Mouse (Mus musculus): ENCODE data around the gene Rrbp1. TPM values are rescaled to one million over a fixed set of nuclear protein-coding genes. Genes with fewer than 3 reads are reported as not detected.

Gene Rrbp1
- 10 to 100 TPM; 59.0 to 60.4 TPM for total RNA-seq (2021)

GRCm38 (mm10) chr2:144011080-144011551 lies at the start of gene Rrbp1:
Gene Rrbp1, minus strand, starts transcription at chr2:144011263.
- DNase-seq = peak; percentile 98 to 99

GRCm38 (mm10) chr2:144057735-144058134 lies 46.7 kb upstream of the Rrbp1 start:
- no peak for DNase-seq

DNA sequence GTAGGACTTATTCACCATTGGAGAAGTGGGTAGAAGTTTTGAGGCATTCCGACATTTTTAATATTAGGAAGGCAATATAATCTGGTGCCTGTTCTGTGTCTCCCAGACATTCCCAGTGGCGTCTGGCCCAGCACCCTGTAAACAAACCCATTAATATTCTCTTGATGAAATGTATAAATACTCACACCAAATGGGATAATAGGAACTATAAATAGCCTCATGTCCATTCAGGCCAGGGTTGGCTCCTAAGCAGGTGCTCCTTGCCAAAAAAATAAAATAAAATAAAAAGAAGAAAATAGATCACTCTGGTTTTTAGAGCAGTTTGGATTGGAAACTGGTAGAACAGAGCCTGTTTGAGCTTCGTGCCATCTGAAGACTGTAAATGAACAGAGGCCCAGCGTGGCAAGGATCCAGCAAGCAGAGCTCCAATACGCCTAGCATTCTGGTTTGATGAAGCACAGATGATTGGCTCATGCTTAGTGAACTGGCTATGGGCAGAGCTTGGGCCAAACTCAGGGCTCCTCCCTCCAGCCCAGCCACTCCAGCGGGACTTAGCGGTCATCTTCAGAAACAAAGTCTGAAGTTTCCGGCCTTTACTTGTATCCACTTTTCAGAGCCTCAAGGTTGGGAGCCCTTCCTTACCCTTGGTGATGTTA lies 41.5 kb upstream of the Rrbp1 start:
- DNase-seq = peak; percentile 76 to 77

DNA sequence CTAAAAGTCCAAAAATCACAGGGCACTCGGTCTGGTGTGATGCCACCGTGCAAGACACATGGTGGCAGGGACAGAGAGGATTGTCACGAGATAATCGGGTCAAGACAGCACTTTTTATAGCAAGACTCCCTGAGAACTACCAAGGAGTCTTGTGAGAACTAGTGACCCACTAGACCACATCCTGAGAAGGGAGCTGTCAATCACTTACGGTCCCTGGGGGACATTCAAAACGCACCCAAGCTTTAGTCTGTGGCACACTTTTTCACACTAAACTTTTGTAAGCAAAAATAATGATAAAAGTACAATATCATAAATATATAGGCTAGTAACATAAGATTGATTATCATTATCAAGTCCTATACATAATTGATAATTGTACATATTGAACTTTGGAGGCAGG lies 39.8 kb upstream of the Rrbp1 start:
- DNase-seq = no peak

GRCm38 (mm10) chr2:144050146-144050680 lies 39.1 kb upstream of the Rrbp1 start:
- no peak for DNase-seq

DNA sequence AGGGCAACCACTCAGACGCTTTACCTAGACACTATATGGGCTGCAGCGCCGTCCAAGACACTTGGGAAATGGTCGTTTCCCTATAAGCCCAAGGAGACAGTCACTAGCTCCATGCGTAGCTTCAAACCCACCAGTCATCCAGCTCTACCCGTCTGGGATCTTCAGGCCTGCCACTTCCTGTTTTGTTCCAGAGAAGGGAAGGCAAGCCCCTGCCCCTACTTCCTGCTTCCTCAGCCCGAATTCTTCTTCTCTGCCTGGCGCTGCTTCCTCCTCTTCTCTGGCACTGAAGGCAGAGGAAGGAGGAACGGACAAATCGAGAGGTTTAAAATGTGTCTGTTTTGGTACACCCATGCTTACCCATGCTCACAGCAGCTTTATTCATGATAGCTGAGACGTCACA lies 35.9 kb upstream of the Rrbp1 start:
- DNase-seq = no peak

- no peak for DNase-seq
Observed at GRCm38 (mm10) chr2:144045756-144046560, 34.9 kb upstream of the Rrbp1 start.

DNA sequence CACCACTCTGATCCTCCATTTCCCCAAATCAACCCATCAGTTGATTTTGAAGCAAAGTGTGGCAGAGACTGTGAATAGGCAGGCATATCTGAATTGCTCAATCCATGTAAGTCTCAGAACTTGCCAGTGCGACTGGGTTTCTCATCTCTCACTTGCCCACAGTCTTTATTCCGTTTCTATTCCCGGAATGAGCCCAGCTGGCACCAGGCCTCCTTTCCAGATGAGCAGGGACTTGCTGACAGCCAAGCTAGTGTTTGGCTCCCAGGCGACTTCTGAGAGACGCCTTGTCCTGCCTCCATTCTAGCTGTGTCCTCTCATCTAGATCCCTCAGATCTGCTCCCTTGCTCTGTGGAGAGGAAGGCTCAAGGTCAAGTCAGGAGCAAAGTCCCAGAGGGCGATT lies 33.7 kb upstream of the Rrbp1 start:
- peak; percentile 64 to 67 for DNase-seq

GRCm38 (mm10) chr2:144032664-144033063 lies 21.6 kb upstream of the Rrbp1 start, which contains the start of gene Banf2:
Gene Banf2, plus strand, starts transcription at chr2:144033059.
- DNase-seq = no peak

DNA sequence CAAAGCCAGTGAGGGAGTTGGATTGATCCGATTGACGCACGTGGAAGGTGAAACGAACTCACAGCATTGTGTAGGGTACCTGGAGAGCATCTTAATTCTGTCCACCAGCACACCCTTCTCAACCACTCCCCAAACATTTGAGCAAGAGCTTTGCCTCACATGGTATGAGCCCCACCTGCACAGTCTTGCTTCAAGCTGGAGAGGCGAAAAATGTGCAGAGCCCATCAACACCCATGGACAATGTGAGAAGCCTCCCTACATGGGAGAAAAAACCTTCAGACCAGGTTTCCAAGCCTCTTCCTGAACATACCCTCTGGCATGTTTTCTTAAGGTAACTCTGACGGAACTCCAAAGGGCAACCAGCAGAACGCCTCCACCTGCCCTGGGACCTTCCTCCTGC lies 19.7 kb upstream of the Rrbp1 start:
- DNase-seq = no peak

GRCm38 (mm10) chr2:144026456-144026855 lies 15.4 kb upstream of the Rrbp1 start:
- no peak for DNase-seq

DNA sequence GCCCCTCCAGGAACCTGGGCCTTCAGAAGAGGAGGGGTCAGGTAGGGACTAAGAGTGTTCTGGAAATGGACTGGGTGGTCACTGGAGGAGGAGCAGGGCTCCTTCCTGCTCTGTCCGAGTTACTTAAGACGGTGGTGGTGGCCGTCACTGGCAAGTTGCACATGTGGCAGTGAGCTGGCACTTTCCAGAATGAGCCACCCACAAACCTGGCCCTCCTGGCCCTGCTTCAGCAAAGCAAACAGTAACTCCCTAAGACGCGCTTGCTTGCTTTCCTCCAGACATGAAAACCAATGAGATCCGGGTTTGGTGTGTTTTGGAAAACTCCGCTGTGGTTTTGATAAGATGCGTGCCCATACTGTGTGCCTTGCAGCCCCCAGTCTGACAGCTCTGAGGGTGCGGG lies 14.3 kb upstream of the Rrbp1 start:
- no peak for DNase-seq

GRCm38 (mm10) chr2:144022441-144022840 lies 11.4 kb upstream of the Rrbp1 start:
- DNase-seq = no peak

DNA sequence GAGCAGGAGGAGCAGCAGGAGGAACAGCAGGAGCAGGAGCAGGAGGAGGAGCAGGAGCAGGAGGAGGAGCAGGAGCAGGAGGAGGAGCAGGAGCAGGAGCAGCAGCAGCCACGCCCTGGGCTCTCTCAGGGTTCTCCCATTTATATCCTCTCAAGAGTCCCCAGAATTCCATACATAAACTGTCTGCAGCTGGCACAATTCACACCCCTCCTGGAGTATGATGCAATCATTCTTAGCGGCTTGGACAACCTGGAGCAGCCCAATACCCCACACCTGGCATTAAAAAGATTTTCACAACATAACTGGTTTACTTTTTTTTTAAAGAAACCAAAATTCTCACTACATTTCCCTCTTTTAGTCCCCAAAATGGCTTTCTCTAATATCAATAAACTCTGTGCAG lies 8.9 kb upstream of the Rrbp1 start:
- DNase-seq = no peak

DNA sequence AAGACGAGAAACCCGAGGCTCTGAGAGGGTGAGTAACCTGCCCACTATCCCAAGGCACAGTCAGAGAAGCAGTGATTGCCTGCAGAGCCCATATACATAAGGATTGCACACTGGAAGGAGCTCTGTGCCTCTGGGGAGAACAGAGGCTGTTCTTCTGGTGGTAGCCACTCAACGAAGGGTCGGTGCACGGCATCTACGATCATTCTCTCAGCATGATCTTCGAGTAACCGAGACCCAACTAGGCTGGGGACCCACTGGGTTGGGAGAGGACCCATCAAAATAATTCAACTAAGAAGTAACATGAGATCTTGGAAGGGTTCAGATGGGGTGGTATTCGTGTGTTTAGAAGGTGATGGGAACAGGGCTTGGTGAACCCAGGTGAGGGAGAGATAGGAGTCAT lies 4.8 kb upstream of the Rrbp1 start:
- DNase-seq = no peak

DNA sequence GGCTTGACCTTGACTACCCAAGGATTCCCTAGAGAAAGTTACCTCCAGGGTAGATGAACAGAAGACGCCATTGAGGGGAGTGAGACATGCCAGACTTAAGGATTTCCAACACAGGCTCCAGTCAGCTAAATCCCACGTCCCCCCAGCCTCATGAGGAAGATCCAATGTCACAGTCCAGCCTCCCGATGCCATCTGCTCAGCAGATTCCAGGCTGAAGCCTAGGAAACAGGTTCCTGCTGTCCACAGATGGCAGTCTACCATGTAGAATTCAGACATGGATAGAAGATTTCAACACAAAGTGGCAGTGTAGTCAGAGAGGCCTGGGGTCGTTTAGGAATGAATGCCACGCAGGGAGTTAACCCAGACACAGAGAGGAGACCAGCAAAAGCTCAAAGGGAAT lies 3.4 kb upstream of the Rrbp1 start:
- DNase-seq = no peak

DNA sequence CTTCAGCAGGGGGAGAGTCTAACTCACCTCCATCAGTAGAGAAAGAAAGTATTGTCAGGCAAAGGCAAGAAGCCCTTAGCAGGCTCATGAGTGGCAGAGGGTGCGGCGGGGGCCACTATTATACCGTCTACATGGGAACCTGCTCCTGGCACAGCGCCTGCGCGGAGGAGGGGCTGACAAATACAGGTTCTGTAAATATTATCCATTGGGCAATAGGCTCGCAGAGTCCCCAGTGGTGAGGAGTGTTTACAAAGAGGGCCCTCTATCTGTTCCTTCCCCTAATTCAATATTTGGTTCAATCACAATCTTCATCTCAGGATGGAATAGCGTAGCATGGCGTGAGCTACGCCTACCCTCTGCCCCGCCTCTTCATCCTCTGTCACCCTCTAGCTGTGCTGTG lies 3.0 kb upstream of the Rrbp1 start:
- no peak for DNase-seq

DNA sequence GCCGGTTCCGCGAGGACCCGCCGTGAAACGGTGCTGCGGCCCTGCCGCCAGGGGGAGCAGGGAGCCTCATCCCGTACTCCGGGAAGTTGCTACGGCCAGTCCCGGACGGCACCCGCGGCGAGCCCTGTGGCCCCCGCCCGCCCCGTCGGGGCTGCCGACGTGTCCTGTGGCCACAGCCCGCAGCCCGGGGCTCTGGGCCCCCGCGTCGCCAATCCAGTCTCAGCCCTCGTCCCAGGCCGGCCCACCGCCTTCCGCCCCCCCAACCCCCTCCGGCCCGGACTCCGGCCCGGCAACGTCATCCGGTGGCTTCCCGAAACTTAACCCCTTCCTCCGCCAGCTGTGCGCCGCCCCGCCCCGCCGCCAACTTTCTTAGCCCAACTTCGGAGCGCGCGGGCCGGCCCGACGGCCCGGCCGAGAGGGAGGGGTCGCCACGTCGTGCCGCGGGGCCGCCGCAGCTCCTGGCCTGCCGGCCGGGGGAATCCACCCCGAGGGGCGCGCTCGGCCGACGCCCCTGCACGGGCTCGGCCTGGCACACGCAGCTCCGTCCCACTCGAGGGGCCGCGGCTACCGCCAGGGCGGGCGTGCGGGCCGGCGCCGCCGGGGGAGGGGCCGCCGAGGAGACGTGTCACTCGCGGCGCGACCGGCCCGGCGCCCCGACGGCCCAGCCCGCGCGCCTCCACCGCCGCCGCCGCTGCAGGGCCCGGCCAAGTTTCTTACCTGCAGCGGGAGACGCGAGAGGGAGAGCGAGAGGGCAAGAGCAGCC lies 600 bp downstream of the Rrbp1 start:
- peak; percentile 57 to 67 for DNase-seq

GRCm38 (mm10) chr2:144009551-144010281 lies 1.3 kb downstream of the Rrbp1 start:
- DNase-seq = no peak

DNA sequence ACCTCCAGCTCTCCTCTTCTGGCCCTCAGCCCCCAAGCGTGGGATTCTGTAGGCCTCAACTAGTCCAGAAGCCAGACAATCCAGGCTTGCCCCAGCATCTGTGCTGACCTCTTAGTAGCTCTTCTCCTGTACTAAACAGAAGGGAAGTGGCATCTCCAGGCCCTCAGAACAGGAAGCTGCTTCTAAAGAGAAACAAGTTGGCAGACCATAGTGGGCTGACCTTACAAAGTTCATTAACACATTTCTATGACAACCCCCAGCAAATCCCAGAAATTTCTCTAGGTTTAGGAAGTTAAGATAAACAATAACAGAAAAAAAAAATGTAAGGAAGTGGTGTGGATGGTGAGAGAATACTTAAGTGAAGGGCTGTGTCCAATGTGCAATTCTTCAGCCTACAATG lies 2.0 kb downstream of the Rrbp1 start:
- no peak for DNase-seq

DNA sequence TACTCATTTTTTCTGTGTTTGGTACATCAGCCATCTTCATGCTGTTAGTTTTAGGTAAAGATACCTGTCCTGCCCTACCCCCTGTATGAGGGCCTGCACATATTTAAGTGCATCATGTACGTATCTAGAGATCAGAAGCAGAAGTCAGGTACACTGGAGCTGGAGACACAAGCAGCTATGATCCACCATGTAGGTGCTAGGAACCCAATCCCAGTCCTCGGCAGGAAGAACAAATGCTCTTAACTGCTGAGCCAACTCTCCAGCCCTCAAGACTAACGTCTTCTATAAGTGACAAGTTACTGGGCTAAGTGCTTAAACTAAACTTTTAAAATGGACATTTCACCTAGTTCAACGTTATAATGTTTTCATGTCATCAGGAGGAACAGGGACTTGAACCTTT lies 3.9 kb downstream of the Rrbp1 start:
- no peak for DNase-seq

DNA sequence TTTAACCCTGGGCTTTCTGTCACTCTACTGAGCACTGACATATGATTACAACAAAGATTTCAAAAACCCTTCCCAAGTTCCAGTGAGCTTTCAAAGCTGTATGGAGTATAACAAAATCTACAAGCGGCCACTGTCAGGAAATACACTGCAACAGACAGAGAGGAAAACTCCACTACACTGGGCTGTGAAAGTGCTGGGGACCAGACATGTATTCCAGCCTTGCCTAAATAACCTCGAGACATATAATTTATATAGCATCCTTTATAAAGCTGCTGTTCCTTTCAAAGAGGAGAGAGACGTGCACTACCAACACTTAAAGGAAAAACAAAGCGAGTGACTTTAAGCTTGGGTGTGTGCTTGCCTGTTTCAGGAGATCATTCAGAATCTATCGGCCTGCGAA lies 4.4 kb downstream of the Rrbp1 start:
- no peak for DNase-seq
